In the genomic region with DNA sequence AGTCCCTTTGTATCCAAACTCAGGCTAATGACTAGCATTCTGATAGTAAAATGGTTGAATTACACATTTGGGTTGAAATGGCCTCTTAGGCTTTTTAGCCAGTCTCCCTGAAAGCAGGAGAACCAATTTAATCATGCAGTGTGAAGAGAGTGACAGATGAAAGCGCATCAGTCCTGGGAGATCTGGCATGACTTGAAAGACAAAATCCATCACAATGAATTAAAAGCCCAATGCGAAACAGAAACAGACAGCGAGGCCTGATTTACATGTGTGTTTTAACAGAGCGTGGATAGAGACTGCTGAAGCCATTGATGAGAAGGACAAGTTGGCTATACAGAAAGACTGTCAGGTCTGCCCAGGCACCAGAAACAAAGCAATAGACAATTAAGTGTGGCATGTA, we compare ENCODE assay signal across 20 mouse cellular contexts.
DNase-seq lines count a peak whose midpoint lies in the region; ATAC-seq and TF ChIP-seq lines count a peak whose summit lies in the region.
"Had no signal": no experiment of that assay in that cellular context is flagged by ENCODE, and none has a peak within 500 bp of the region (broad histone marks: within the 10 kb centered on the region; RNA-seq: fewer than 3 reads in every experiment).

No protein-coding gene starts in this region.

- 19% methylated on average over 4 of the region's 4 CpGs for WGBS in hindbrain, embryonic 13.5 days
- 13% methylated on average over 4 of the region's 4 CpGs for WGBS in midbrain, embryonic 15.5 days

- no peak overlapping the region for H3K9ac ChIP-seq in hindbrain, embryonic 13.5 days
- no peak overlapping the region for H3K9ac ChIP-seq in midbrain, embryonic 15.5 days
- H3K9ac ChIP-seq: limb, embryonic 12.5 days; liver, postnatal 0 days; stomach, embryonic 15.5 days had no signal

- TF ChIP-seq CTCF in layer of hippocampus, adult 2 months (conservative IDR thresholded peaks at IDR 0.05) = no peak

- H3K4me2 ChIP-seq in hindbrain, embryonic 13.5 days = no peak overlapping the region
- H3K4me2 ChIP-seq in midbrain, embryonic 15.5 days = no peak overlapping the region
- H3K4me2 ChIP-seq: limb, embryonic 12.5 days; stomach, embryonic 15.5 days had no signal

- H3K27ac ChIP-seq in layer of hippocampus, adult 2 months = no peak overlapping the region
- H3K27ac ChIP-seq in hindbrain, embryonic 13.5 days = no peak overlapping the region
- H3K27ac ChIP-seq in midbrain, embryonic 15.5 days = no peak overlapping the region; the same call in 1 of the 2 replicates
- H3K27ac ChIP-seq: gastrocnemius, adult 2 months; heart, embryonic 10.5 days; limb, embryonic 12.5 days; macrophage; stomach, embryonic 15.5 days had no signal

- peak; percentile 4 to 47 for DNase-seq in layer of hippocampus, postnatal 14 days (ENCODE audit: low spot score in 2 of 2)
- DNase-seq in layer of hippocampus, adult 2 months (ENCODE audit: low spot score in 2 of 2) = no peak
- DNase-seq in retina, postnatal 7 days (ENCODE audit: low read depth, low spot score) = peak; percentile 13
- no peak for DNase-seq in heart, postnatal 25 days (ENCODE audit: low spot score)
- DNase-seq in ovary, postnatal 10 days (ENCODE audit: low spot score) = no peak
- DNase-seq: B cell, adult 2 months; cerebellum, adult 9-10 months; gastrocnemius, adult 2 months; liver, postnatal 0 days; right cerebral cortex, postnatal 4 days; thymus, postnatal 4 days had no signal

- no peaks in the 10 kb centered on the region for H3K9me3 ChIP-seq in hindbrain, embryonic 13.5 days
- H3K9me3 ChIP-seq in midbrain, embryonic 15.5 days = no peaks in the 10 kb centered on the region
- H3K9me3 ChIP-seq: G1E; heart, embryonic 10.5 days; limb, embryonic 12.5 days; stomach, embryonic 15.5 days had no signal

- intact Hi-C loops in heart, postnatal 25 days (cut with DNase I) = no loop called here

- H3K27me3 ChIP-seq in hindbrain, embryonic 13.5 days = no peaks in the 10 kb centered on the region
- no peaks in the 10 kb centered on the region for H3K27me3 ChIP-seq in midbrain, embryonic 15.5 days (replicated peaks)
- H3K27me3 ChIP-seq: limb, embryonic 12.5 days; stomach, embryonic 15.5 days had no signal

- H3K4me3 ChIP-seq in layer of hippocampus, adult 2 months = no peak overlapping the region
- H3K4me3 ChIP-seq in hindbrain, embryonic 13.5 days = no peak overlapping the region
- no peak overlapping the region for H3K4me3 ChIP-seq in midbrain, embryonic 15.5 days
- H3K4me3 ChIP-seq: gastrocnemius, adult 2 months; heart, embryonic 10.5 days; limb, embryonic 12.5 days; stomach, embryonic 15.5 days had no signal

- no peaks in the 10 kb centered on the region for H3K4me1 ChIP-seq in hindbrain, embryonic 13.5 days (replicated peaks)
- no peaks in the 10 kb centered on the region; the same call in 1 of the 2 replicates for H3K4me1 ChIP-seq in midbrain, embryonic 15.5 days
- H3K4me1 ChIP-seq: heart, embryonic 10.5 days; limb, embryonic 12.5 days; stomach, embryonic 15.5 days had no signal

- no peaks in the 10 kb centered on the region for H3K36me3 ChIP-seq in hindbrain, embryonic 13.5 days
- H3K36me3 ChIP-seq in midbrain, embryonic 15.5 days (replicated peaks) = no peaks in the 10 kb centered on the region
- H3K36me3 ChIP-seq: G1E; heart, embryonic 10.5 days; limb, embryonic 12.5 days; stomach, embryonic 15.5 days had no signal

- ATAC-seq in hindbrain, embryonic 13.5 days (ENCODE audit: low FRiP score) = peak; percentile 77
- ATAC-seq in midbrain, embryonic 15.5 days (replicated peaks) = peak; percentile 92
- ATAC-seq in megakaryocyte-erythroid progenitor cell, adult 5-6 weeks (replicated peaks; ENCODE audit: low FRiP score, low TSS enrichment, poor library complexity, severe bottlenecking) = no peak
- ATAC-seq: activated CD4-positive, CD25-positive, alpha-beta regulatory T cell, adult 4 months; liver, postnatal 0 days had no signal

Comparison
In these comparisons a context has a peak if more than half of its experiments do, and no peak if none do; other contexts are left out.
1. DNase-seq: peak in layer of hippocampus, postnatal 14 days (2 of 2) and retina, postnatal 7 days (single experiment); none in layer of hippocampus, adult 2 months (0 of 2), heart, postnatal 25 days (single experiment) and ovary, postnatal 10 days (single experiment).